Mouse (Mus musculus) hindbrain, embryonic 14.5 days (tissue): ENCODE measurements at regions not wholly inside any gene's neighbourhood (a gene's known extent, or its start where the extent isn't known, plus 50 kb on each side); places are given as distances from the start of the nearest gene placed in this dataset.

Experiments
- ATAC-seq: fragments of 200-750 bp; cut with Nextera tagmentation; 2 replicates; pipeline ENCODE4 v1.8.0; 2017; ENCODE audit warnings: moderate number of reproducible peaks, mild to moderate bottlenecking, moderate TSS enrichment, moderate library complexity; ENCODE audit not compliant: low FRiP score
- DNase-seq: peaks from one replicate; pipeline ENCODE4 v3.0.0-alpha.2; 2015; ENCODE audit warnings: low spot score
- H3K27ac ChIP-seq: fragments of 300-500 bp; sonication (generic); 2 replicates; pipeline ENCODE4 v1.5.1; 2014; ENCODE audit warnings: mild to moderate bottlenecking, moderate library complexity
- H3K27me3 ChIP-seq: fragments of 300-500 bp; sonication (generic); 2 replicates; pipeline ENCODE4 v1.6.1; 2014; ENCODE audit warnings: mild to moderate bottlenecking, low read length, mixed read lengths; ENCODE audit not compliant: control insufficient read depth, insufficient read depth
- H3K36me3 ChIP-seq: fragments of 300-500 bp; sonication (generic); replicated peaks from 2 replicates; pipeline ENCODE4 v1.6.1; 2014; ENCODE audit not compliant: control insufficient read depth, insufficient read depth
- H3K4me1 ChIP-seq: fragments of 300-500 bp; sonication (generic); replicated peaks from 2 replicates; pipeline ENCODE4 v1.6.1; 2014; ENCODE audit warnings: antibody characterized with exemption, low read length, mixed read lengths; ENCODE audit not compliant: control insufficient read depth, insufficient read depth
- H3K4me2 ChIP-seq: fragments of 300-500 bp; sonication (generic); replicated peaks from 2 replicates; pipeline ENCODE4 v1.6.1; 2014; ENCODE audit warnings: mild to moderate bottlenecking, moderate library complexity
- H3K4me3 ChIP-seq: fragments of 300-500 bp; sonication (generic); replicated peaks from 2 replicates; pipeline ENCODE4 v1.5.1; 2014; ENCODE audit warnings: mild to moderate bottlenecking, low read length
- H3K9ac ChIP-seq: fragments of 300-500 bp; sonication (generic); 2 replicates; pipeline ENCODE4 v1.6.1; 2014
- H3K9me3 ChIP-seq: fragments of 300-500 bp; sonication (generic); 2 replicates; pipeline ENCODE4 v1.6.1; 2016; ENCODE audit warnings: low read length; ENCODE audit not compliant: control insufficient read depth
- WGBS: fragments of 180-500 bp; shearing (Covaris S2); extraction: QIAGEN DNeasy Blood & Tissue Kit; methylation state at CpG from one replicate; pipeline ENCODE4 v1.1.7; 2014; 5-methylcytosine and 5-hydroxymethylcytosine counted together

- Histone ChIP-seq H3K36me3 (no peaks in the 10 kb centered on the region), H3K27ac (no peak overlapping the region), H3K4me1 (no peaks in the 10 kb centered on the region), H3K4me2 (no peak overlapping the region), H3K27me3 (no peaks in the 10 kb centered on the region), H3K4me3 (no peak overlapping the region), H3K9me3 (no peaks in the 10 kb centered on the region), H3K9ac (no peak overlapping the region)
- ATAC-seq, result no peak
- no peak for DNase-seq
- 60% methylated on average over 3 of the region's 3 CpGs for WGBS
Observed at GRCm38 (mm10) chr12:25180289-25180688, 83.3 kb upstream of the Id2 start.

- Histone ChIP-seq H3K4me1 (no peaks in the 10 kb centered on the region), H3K4me3 (no peak overlapping the region), H3K9ac (no peak overlapping the region), H3K9me3 (no peaks in the 10 kb centered on the region), H3K4me2 (no peak overlapping the region), H3K27ac (no peak overlapping the region), H3K36me3 (no peaks in the 10 kb centered on the region), H3K27me3 (no peaks in the 10 kb centered on the region)
- ATAC-seq (no peak), DNase-seq (no peak)
- 76% methylated on average over 5 of the region's 5 CpGs for WGBS
Observed at GRCm38 (mm10) chr12:25178491-25179115, 81.7 kb upstream of the Id2 start.

- Histone ChIP-seq H3K36me3 (no peaks in the 10 kb centered on the region), H3K4me1 (no peaks in the 10 kb centered on the region), H3K27me3 (no peaks in the 10 kb centered on the region), H3K9me3 (no peaks in the 10 kb centered on the region), H3K4me3 (no peak overlapping the region), H3K27ac (no peak overlapping the region), H3K4me2 (no peak overlapping the region), H3K9ac (no peak overlapping the region)
- 68% methylated on average over 3 of the region's 3 CpGs for WGBS
- DNase-seq (no peak), ATAC-seq (no peak)
Observed at GRCm38 (mm10) chr12:25177827-25178226, 80.9 kb upstream of the Id2 start.

GRCm38 (mm10) chr12:25176565-25176964 lies 79.6 kb upstream of the Id2 start:
- H3K27me3 ChIP-seq, result no peaks in the 10 kb centered on the region
- H3K36me3 ChIP-seq, result no peaks in the 10 kb centered on the region
- ATAC-seq (no peak), DNase-seq (no peak)
- H3K27ac ChIP-seq, result no peak overlapping the region
- H3K4me3 ChIP-seq, result no peak overlapping the region
- WGBS, result 93% methylated on average over 3 of the region's 3 CpGs
- no peak overlapping the region for H3K4me2 ChIP-seq
- H3K9me3 ChIP-seq, result no peaks in the 10 kb centered on the region
- H3K9ac ChIP-seq, result no peak overlapping the region
- H3K4me1 ChIP-seq, result no peaks in the 10 kb centered on the region

- Histone ChIP-seq H3K36me3 (no peaks in the 10 kb centered on the region), H3K27me3 (no peaks in the 10 kb centered on the region), H3K9ac (no peak overlapping the region), H3K9me3 (no peaks in the 10 kb centered on the region), H3K27ac (no peak overlapping the region), H3K4me1 (no peaks in the 10 kb centered on the region), H3K4me2 (no peak overlapping the region), H3K4me3 (no peak overlapping the region)
- no peak for ATAC-seq
- no peak for DNase-seq
- WGBS, result 74% methylated on average over 6 of the region's 6 CpGs
Observed at GRCm38 (mm10) chr12:25173064-25173463, 76.1 kb upstream of the Id2 start.

- ATAC-seq (no peak), DNase-seq (no peak)
- no peaks in the 10 kb centered on the region for H3K4me1 ChIP-seq
- H3K36me3 ChIP-seq, result no peaks in the 10 kb centered on the region
- WGBS, result 83% methylated on average over 4 of the region's 4 CpGs
- H3K27ac ChIP-seq, result no peak overlapping the region
- H3K4me3 ChIP-seq, result no peak overlapping the region
- no peaks in the 10 kb centered on the region for H3K9me3 ChIP-seq
- no peak overlapping the region for H3K9ac ChIP-seq
- no peak overlapping the region for H3K4me2 ChIP-seq
- H3K27me3 ChIP-seq, result no peaks in the 10 kb centered on the region
Observed at GRCm38 (mm10) chr12:25172450-25172849, 75.5 kb upstream of the Id2 start.

GRCm38 (mm10) chr12:25169611-25170010 lies 72.7 kb upstream of the Id2 start:
- Histone ChIP-seq H3K27me3 (no peaks in the 10 kb centered on the region), H3K4me3 (no peak overlapping the region), H3K4me1 (no peaks in the 10 kb centered on the region), H3K27ac (no peak overlapping the region), H3K9ac (no peak overlapping the region), H3K9me3 (no peaks in the 10 kb centered on the region), H3K4me2 (no peak overlapping the region), H3K36me3 (no peaks in the 10 kb centered on the region)
- 92% methylated on average over 3 of the region's 3 CpGs for WGBS
- no peak for DNase-seq
- no peak for ATAC-seq

GRCm38 (mm10) chr12:25168213-25168545 lies 71.2 kb upstream of the Id2 start:
- no peak overlapping the region for H3K4me2 ChIP-seq
- H3K27ac ChIP-seq, result no peak overlapping the region
- ATAC-seq, result no peak
- DNase-seq, result no peak
- no peak overlapping the region for H3K9ac ChIP-seq
- no peaks in the 10 kb centered on the region for H3K9me3 ChIP-seq
- WGBS, result 88% methylated on average over 5 of the region's 5 CpGs
- H3K27me3 ChIP-seq, result no peaks in the 10 kb centered on the region
- H3K36me3 ChIP-seq, result no peaks in the 10 kb centered on the region
- no peak overlapping the region for H3K4me3 ChIP-seq
- H3K4me1 ChIP-seq, result peaks cover 5% of the 10 kb centered on the region; the same call in 1 of the 2 replicates

GRCm38 (mm10) chr12:25167504-25168212 lies 70.7 kb upstream of the Id2 start:
- ATAC-seq (no peak), DNase-seq (no peak)
- Histone ChIP-seq H3K27ac (no peak overlapping the region), H3K4me3 (no peak overlapping the region), H3K9ac (no peak overlapping the region), H3K27me3 (no peaks in the 10 kb centered on the region), H3K9me3 (no peaks in the 10 kb centered on the region), H3K36me3 (no peaks in the 10 kb centered on the region), H3K4me1 (peaks cover 5% of the 10 kb centered on the region; the same call in 1 of the 2 replicates), H3K4me2 (no peak overlapping the region)
- WGBS, result 69% methylated on average over 12 of the region's 12 CpGs
